Comparison of ENCODE assay signal across 8 mouse cellular contexts in the genomic region with DNA sequence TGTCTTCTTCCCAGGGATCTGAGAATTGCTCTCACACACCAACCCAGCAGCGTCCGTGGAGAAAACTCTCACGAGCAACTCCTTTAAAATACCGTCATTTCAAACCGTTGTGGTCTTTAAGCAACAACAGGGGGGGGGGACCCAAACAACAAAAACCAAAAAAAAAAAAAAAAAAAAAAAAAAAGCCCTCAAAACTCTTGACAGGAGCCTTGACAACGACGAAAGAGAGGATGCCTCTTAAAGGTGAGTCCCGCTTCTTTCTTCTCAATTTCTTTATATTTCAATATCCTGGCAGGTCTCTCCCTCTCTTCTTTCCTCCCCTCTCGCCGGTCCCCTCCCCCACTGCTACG. TPM values are rescaled to one million over a fixed set of nuclear protein-coding genes. Genes with fewer than 3 reads are reported as not detected.
DNase-seq lines count a peak whose midpoint lies in the region; ATAC-seq and TF ChIP-seq lines count a peak whose summit lies in the region.

No protein-coding gene starts in this region.

- intact Hi-C loops in heart, postnatal 25 days (cut with DNase I): loop anchor here (10.0 kb wide), 1 partner anchor 551 kb away; the partner anchor contains the start of gene Wt1

- no peak for TF ChIP-seq POLR2A in ES-Bruce4 (IDR thresholded peaks at IDR 0.05; ENCODE audit: insufficient read depth, low read length)

- no peak overlapping the region for H3K27ac ChIP-seq in heart, embryonic 12.5 days (ENCODE audit: poor library complexity, severe bottlenecking)
- H3K27ac ChIP-seq in ES-Bruce4 (ENCODE audit: insufficient read depth, low read length): no peak overlapping the region
- H3K27ac ChIP-seq in hindbrain, embryonic 10.5 days: peak overlapping the region; percentile 96
- H3K27ac ChIP-seq in midbrain, embryonic 10.5 days (replicated peaks): peak overlapping the region; percentile 91

- H3K4me2 ChIP-seq in heart, embryonic 12.5 days: peak overlapping the region; percentile 83

- H3K36me3 ChIP-seq in heart, embryonic 12.5 days: no peaks in the 10 kb centered on the region
- H3K36me3 ChIP-seq in ES-Bruce4 (ENCODE audit: control insufficient read depth, insufficient read depth, low read length, poor library complexity, severe bottlenecking): no peaks in the 10 kb centered on the region
- H3K36me3 ChIP-seq in hindbrain, embryonic 10.5 days: no peaks in the 10 kb centered on the region
- no peaks in the 10 kb centered on the region for H3K36me3 ChIP-seq in midbrain, embryonic 10.5 days

- no peak for TF ChIP-seq EP300 in ES-Bruce4 (IDR thresholded peaks at IDR 0.05; ENCODE audit: insufficient read depth, low read depth, low read length)

- DNase-seq in heart, postnatal 25 days (ENCODE audit: low spot score): no peak
- DNase-seq in hindbrain, embryonic 10.5 days (ENCODE audit: low spot score): no peak
- no peak for DNase-seq in midbrain, embryonic 10.5 days (ENCODE audit: low spot score)
- DNase-seq in urinary bladder, postnatal 25 days (ENCODE audit: low spot score): no peak
- DNase-seq in spleen, postnatal 4 days (ENCODE audit: low spot score in 2 of 2): no peak
- DNase-seq in right cerebral cortex, adult 2 months (ENCODE audit: low spot score in 2 of 2): no peak

- no peak for ATAC-seq in heart, embryonic 12.5 days (ENCODE audit: insufficient number of reproducible peaks, low FRiP score)

- H3K9ac ChIP-seq in heart, embryonic 12.5 days: 0 out of 2 replicates have a peak overlapping the region, but pooled peaks have one; percentile 47
- peak overlapping the region; percentile 56 for H3K9ac ChIP-seq in ES-Bruce4 (ENCODE audit: low read depth, poor library complexity, severe bottlenecking)

- H3K4me3 ChIP-seq in heart, embryonic 12.5 days: peak overlapping the region; percentile 49
- peak overlapping the region; percentile 62 for H3K4me3 ChIP-seq in ES-Bruce4 (ENCODE audit: low read depth, low read length)
- peak overlapping the region; percentile 73 for H3K4me3 ChIP-seq in hindbrain, embryonic 10.5 days
- H3K4me3 ChIP-seq in midbrain, embryonic 10.5 days: peak overlapping the region; percentile 66

- peaks cover 88% of the 10 kb centered on the region for H3K27me3 ChIP-seq in heart, embryonic 12.5 days (replicated peaks)
- H3K27me3 ChIP-seq in ES-Bruce4 (ENCODE audit: control insufficient read depth, insufficient read depth, low read length, poor library complexity, severe bottlenecking): peaks cover 33% of the 10 kb centered on the region
- peaks cover 99% of the 10 kb centered on the region for H3K27me3 ChIP-seq in hindbrain, embryonic 10.5 days (ENCODE audit: insufficient read depth, poor library complexity, severe bottlenecking)
- peaks cover 100% of the 10 kb centered on the region for H3K27me3 ChIP-seq in midbrain, embryonic 10.5 days (ENCODE audit: low read depth, poor library complexity, severe bottlenecking)

- under 1% methylated on average over 11 of the region's 11 CpGs for WGBS in heart, embryonic 12.5 days
- WGBS in hindbrain, embryonic 10.5 days: 0% methylated on average over 11 of the region's 11 CpGs
- under 1% methylated on average over 11 of the region's 11 CpGs for WGBS in midbrain, embryonic 10.5 days

- peaks cover 32% of the 10 kb centered on the region for H3K4me1 ChIP-seq in heart, embryonic 12.5 days (replicated peaks)
- no peaks in the 10 kb centered on the region for H3K4me1 ChIP-seq in ES-Bruce4 (ENCODE audit: control insufficient read depth, insufficient read depth, low read length)
- H3K4me1 ChIP-seq in hindbrain, embryonic 10.5 days (replicated peaks): peaks cover 77% of the 10 kb centered on the region
- H3K4me1 ChIP-seq in midbrain, embryonic 10.5 days: peaks cover 57% of the 10 kb centered on the region

- no peak for TF ChIP-seq CTCF in ES-Bruce4 (IDR thresholded peaks at IDR 0.05; ENCODE audit: low read depth, low read length)

- H3K9me3 ChIP-seq in heart, embryonic 12.5 days (replicated peaks): no peaks in the 10 kb centered on the region
- H3K9me3 ChIP-seq in ES-Bruce4 (replicated peaks; ENCODE audit: control insufficient read depth, insufficient read depth, low read length, poor library complexity, severe bottlenecking): no peaks in the 10 kb centered on the region
- no peaks in the 10 kb centered on the region for H3K9me3 ChIP-seq in hindbrain, embryonic 10.5 days
- H3K9me3 ChIP-seq in midbrain, embryonic 10.5 days (replicated peaks): no peaks in the 10 kb centered on the region

RNA-seq across cellular contexts. Expression of gene Pax6, which starts 7.0 kb away (rescaled TPM):
- polyA plus RNA-seq in heart, embryonic 12.5 days (2016; fragmentation: Nextera tagmentation; extraction: Ambion mirVana): 0.28 and 0.46 TPM in 2 replicates
- total RNA-seq in heart, postnatal 25 days (2021): not detected
- polyA plus RNA-seq in ES-Bruce4 (2011; ENCODE audit: insufficient read depth, insufficient read length, low read depth, missing spikeins): 1.6 and 2.5 TPM in 2 replicates
- 24.7 and 27.0 TPM in 2 replicates for polyA plus RNA-seq in hindbrain, embryonic 10.5 days (2016; fragmentation: Nextera tagmentation; extraction: Ambion mirVana)
- polyA plus RNA-seq in midbrain, embryonic 10.5 days (2016; fragmentation: Nextera tagmentation; extraction: Ambion mirVana): 39.0 and 40.1 TPM in 2 replicates

Comparison
In these comparisons a context has a peak if more than half of its experiments do, and no peak if none do; other contexts are left out.
1. H3K27ac ChIP-seq: peak in hindbrain, embryonic 10.5 days (single experiment) and midbrain, embryonic 10.5 days (single experiment); none in heart, embryonic 12.5 days (single experiment) and ES-Bruce4 (single experiment).
2. Peak in every context shown above with its lines, with median percentiles within 50 percentile points of each other: H3K4me3 ChIP-seq.